Mouse (Mus musculus) B cell, adult 62 days (primary cell): ENCODE measurements around the gene Creb3. TPM values are rescaled to one million over a fixed set of nuclear protein-coding genes. Genes with fewer than 3 reads are reported as not detected.

ENCODE experiments used
- total RNA-seq: library from RNA; stranded (reverse); gene quantifications from 4 replicates; pipeline ENCODE4 v1.2.4, GENCODE M21; 2023

The Creb3 gene
- 71.8 to 80.6 TPM (median 76.8 TPM) in 4 replicates for total RNA-seq

DNA sequence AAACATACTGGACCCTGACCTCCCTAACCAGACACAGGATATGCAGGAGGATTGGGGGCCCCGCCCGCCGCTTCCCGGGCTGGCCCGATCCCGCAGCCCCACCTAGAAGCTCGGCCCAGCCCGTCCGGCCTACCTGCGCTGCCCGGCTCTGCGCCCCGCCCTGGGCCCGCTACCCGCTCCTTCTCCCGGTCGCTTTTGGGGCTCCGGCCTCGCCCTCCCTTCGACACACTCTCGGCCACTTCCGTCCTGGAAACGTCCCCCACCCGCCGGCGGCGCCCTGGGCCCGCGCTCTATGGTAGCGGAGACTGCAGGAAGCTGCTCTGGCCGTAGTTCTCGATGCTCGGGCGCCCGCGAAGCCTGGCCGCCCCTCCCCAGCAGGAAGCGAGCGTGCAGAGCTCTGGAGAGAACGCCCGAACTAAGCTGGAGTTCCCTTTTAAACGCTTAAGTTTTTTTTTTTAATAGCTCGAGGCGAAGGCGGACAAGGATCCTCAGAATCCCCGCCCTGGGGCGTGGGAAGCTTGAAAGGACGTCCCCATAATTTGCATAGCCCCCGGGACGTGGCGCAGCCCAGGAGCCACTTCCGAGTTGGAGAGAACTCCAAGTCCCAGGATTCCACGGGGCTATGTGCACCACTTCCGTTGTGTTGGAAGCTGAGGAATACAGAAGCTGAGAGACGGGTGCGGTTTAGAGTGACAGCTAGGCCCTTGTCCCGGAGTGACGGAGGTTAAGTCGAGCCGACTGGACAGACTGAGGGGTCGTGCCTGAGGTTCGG lies at the start of gene Creb3, which contains the start of gene Tln1:
Creb3 (plus strand) TSS at position 336 of the 772 bp plus-strand sequence.
Tln1 (minus strand) TSS at position 695 of the 772 bp plus-strand sequence.

DNA sequence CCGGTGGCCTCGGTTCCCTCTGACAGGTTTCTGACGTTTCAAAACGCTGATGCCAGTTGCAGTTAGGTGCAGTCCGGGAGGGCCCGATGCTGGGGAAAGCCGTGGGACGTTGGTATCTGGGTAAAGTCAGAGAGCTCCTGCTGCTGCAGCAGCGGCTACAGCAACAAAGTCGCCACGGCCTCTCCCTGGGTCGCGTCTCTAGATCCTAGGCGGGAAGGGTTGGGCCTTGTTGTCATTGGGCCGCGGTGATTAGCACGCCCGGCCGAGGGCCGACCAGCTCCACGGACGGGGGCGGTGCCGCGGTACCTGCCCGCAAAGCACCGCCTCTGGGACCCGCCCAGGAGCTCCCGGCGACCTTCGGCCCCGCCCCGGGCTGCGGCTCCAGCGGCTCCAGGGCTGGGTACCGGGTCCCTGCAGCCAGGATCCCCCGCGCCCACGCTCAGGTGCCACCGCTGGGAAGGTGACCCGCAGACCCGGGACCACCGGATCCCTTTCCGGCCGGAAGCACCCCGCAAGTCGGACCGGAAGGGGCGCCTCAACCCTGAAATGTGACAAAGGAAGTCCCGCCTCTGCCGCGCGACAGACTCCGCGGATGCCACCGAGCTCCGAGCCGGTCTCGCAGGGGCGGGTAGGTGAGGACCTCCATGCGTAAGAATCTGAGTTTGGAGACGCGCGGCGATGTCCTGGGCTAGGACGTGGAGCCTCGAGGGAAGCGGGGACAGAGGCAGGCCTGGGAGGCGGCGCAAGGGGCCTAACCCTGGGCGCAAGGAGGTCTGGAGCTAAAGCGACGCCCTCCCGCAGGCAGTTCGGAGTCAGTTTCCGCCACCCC lies 16.5 kb downstream of the Creb3 start, which contains the start of the genes Rgp1 and Gba2:
Rgp1 (plus strand) TSS at position 340 of the 829 bp plus-strand sequence.
Gba2 (minus strand) TSS at position 498 of the 829 bp plus-strand sequence.

DNA sequence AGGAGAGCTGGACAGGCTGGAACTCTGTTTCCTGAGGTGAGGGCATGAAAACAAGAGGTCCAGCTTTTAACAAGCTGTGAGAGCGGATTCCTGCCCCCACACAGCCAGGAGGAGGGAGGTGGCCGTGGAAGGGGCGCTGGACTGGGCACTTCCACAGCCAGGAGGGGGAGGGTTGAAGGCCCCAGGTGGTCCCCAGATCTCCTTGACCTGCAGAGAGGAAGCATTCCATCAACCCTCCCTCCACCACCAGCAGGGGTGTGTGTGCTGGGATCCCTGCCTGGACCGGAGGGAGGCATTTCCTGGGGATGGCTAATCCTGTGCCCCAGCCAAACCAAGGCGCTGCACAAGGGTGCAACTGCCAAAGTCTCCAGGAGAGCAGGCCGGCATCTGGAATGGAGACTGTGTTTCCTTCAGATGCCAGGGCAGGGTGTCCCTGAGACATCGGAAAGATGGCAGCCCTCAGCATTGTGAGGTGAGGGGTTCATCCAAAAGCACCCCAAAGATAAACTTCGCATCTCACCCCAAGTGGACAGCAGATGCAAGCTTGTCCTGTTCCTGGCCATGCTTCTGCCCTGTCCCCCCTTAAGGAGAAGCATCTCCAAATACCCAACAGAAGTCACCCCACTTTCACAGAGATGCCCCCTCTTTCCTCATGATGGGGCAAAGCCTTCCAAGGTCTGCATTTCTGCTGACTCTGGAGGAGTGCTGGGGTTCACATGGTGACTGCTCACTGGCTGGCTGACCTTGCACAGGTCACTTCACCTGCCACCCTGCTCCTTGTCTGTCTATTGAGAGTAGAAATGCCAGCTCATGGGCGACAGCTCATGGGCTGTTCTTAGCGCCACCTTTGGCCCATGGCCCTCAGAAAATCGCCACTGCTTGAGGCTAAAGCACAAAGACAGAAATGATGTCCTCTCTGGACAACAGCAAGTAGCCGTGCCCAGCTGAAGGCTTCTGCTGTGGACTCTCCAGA lies 22.6 kb downstream of the Creb3 start, which contains the start of gene Msmp:
Msmp (minus strand) TSS at position 51 of the 973 bp plus-strand sequence.

Other genes with a start within 250 kb of the Creb3 start
- 0.17 TPM in 1 of 4 replicates, not detected in the others for gene Rusc2, start 180.4 kb upstream of the Creb3 start, total RNA-seq
- gene Fam166b, start 133.2 kb upstream of the Creb3 start, total RNA-seq, result not detected in 4 replicates
- gene Tesk1, start 120.4 kb upstream of the Creb3 start, total RNA-seq, result 55.0 to 57.8 TPM (median 57.0 TPM) in 4 replicates
- 440 to 532 TPM (median 462 TPM) in 4 replicates for gene Cd72, start 107.7 kb upstream of the Creb3 start, total RNA-seq
- 12.9 to 13.7 TPM (median 13.3 TPM) in 4 replicates for gene Sit1, start 78.6 kb upstream of the Creb3 start, total RNA-seq
- 27.3 to 29.7 TPM (median 29.2 TPM) in 4 replicates for gene Ccdc107, start 69.4 kb upstream of the Creb3 start, total RNA-seq
- gene Arhgef39, start 62.6 kb upstream of the Creb3 start, total RNA-seq, result 1.1 to 2.6 TPM (median 2.4 TPM) in 4 replicates
- gene Car9, start 55.4 kb upstream of the Creb3 start, total RNA-seq, result 0.49 to 1.2 TPM in 2 of 4 replicates, not detected in the others
- 0.46 to 1.6 TPM (median 0.74 TPM) in 4 replicates for gene Tpm2, start 38.6 kb upstream of the Creb3 start, total RNA-seq
- gene Tln1, start 359 bp downstream of the Creb3 start, total RNA-seq, result 269 to 292 TPM (median 275 TPM) in 4 replicates
- gene Rgp1, start 16.4 kb downstream of the Creb3 start, total RNA-seq, result 39.9 to 55.5 TPM (median 43.6 TPM) in 4 replicates
- gene Gba2, start 16.5 kb downstream of the Creb3 start, total RNA-seq, result 41.8 to 54.9 TPM (median 45.2 TPM) in 4 replicates
- gene Msmp, start 22.2 kb downstream of the Creb3 start, total RNA-seq, result not detected in 4 replicates
- 0.16 to 0.40 TPM (median 0.39 TPM) in 3 of 4 replicates, not detected in the other for gene Npr2, start 69.6 kb downstream of the Creb3 start, total RNA-seq
- 1.4 TPM in 1 of 4 replicates, not detected in the others for gene Spag8, start 91.3 kb downstream of the Creb3 start, total RNA-seq
- gene Hint2, start 94.1 kb downstream of the Creb3 start, total RNA-seq, result 16.0 to 24.2 TPM (median 20.8 TPM) in 4 replicates
- gene Tmem8b, start 106.6 kb downstream of the Creb3 start, total RNA-seq, result 2.4 to 6.0 TPM (median 4.9 TPM) in 4 replicates
- not detected in 4 replicates for gene Fam221b, start 106.8 kb downstream of the Creb3 start, total RNA-seq
- not detected in 4 replicates for gene Olfr70, start 138.5 kb downstream of the Creb3 start, total RNA-seq
- gene Olfr71, start 147.9 kb downstream of the Creb3 start, total RNA-seq, result not detected in 4 replicates
- gene Hrct1, start 164.9 kb downstream of the Creb3 start, total RNA-seq, result not detected in 4 replicates
- gene Spaar, start 167.7 kb downstream of the Creb3 start, total RNA-seq, result not detected in 4 replicates
- not detected in 4 replicates for gene Olfr159, start 208.7 kb downstream of the Creb3 start, total RNA-seq